Mouse (Mus musculus) midbrain, postnatal 0 days (tissue): ENCODE results near the gene Gm11168. TPM values are rescaled to one million over a fixed set of nuclear protein-coding genes. Genes with fewer than 3 reads are reported as not detected.
A peak's percentile ranks its signal among the peaks of the same experiment; 100 is the strongest.
"Not testable (repeated sequence)": the region's sequence is repeated elsewhere in the genome, so short reads cannot be mapped to it uniquely, and the experiment has no call there.

Experiments used
- ATAC-seq: fragments of 200-750 bp; cut with Nextera tagmentation; 2 replicates; pipeline ENCODE4 v1.8.0; 2017; ENCODE audit warnings: moderate number of reproducible peaks, mild to moderate bottlenecking, moderate TSS enrichment, moderate library complexity; ENCODE audit not compliant: low FRiP score
- DNase-seq: peaks from one replicate; pipeline ENCODE4 v3.0.0-alpha.2; 2015; ENCODE audit warnings: low spot score
- H3K27ac ChIP-seq: fragments of 300-500 bp; sonication (generic); 2 replicates; pipeline ENCODE4 v1.5.1; 2014; ENCODE audit warnings: low read depth, mild to moderate bottlenecking, low read length, mixed read lengths
- H3K27me3 ChIP-seq: fragments of 300-500 bp; sonication (generic); 2 replicates; pipeline ENCODE4 v1.6.1; 2014; ENCODE audit warnings: low read length, control low read depth, mixed read lengths; ENCODE audit not compliant: insufficient read depth
- H3K36me3 ChIP-seq: fragments of 300-500 bp; sonication (generic); 2 replicates; pipeline ENCODE4 v1.6.1; 2014; ENCODE audit warnings: low read length, control low read depth, mixed read lengths; ENCODE audit not compliant: insufficient read depth
- H3K4me1 ChIP-seq: fragments of 300-500 bp; sonication (generic); 2 replicates; pipeline ENCODE4 v1.6.1; 2014; ENCODE audit warnings: mild to moderate bottlenecking, control low read depth, antibody characterized with exemption, low read length, mixed read lengths; ENCODE audit not compliant: insufficient read depth
- H3K4me2 ChIP-seq: fragments of 300-500 bp; sonication (generic); 2 replicates; pipeline ENCODE4 v1.6.1; 2014; ENCODE audit warnings: low read depth, mild to moderate bottlenecking, low read length, mixed read lengths; ENCODE audit not compliant: poor library complexity, severe bottlenecking
- H3K4me3 ChIP-seq: fragments of 300-500 bp; sonication (generic); 2 replicates; pipeline ENCODE4 v1.5.1; 2014; ENCODE audit warnings: low read depth, mild to moderate bottlenecking, low read length, moderate library complexity
- H3K9ac ChIP-seq: fragments of 300-500 bp; sonication (generic); replicated peaks from 2 replicates; pipeline ENCODE4 v1.6.1; 2014; ENCODE audit warnings: mild to moderate bottlenecking, low read length, moderate library complexity, mixed read lengths; ENCODE audit not compliant: poor library complexity, severe bottlenecking
- H3K9me3 ChIP-seq: fragments of 300-500 bp; sonication (generic); 2 replicates; pipeline ENCODE4 v1.6.1; 2016; ENCODE audit warnings: low read length, control low read depth
- WGBS: fragments of 180-500 bp; shearing (Covaris S2); extraction: QIAGEN DNeasy Blood & Tissue Kit; methylation state at CpG from one replicate; pipeline ENCODE4 v1.1.7; 2014; 5-methylcytosine and 5-hydroxymethylcytosine counted together
- microRNA-seq: library from miRNA; unstranded; fragments of <30 nt; microRNA quantifications from one replicate; pipeline ENCODE4, GENCODE M21; 2016; ENCODE audit warnings: borderline number of aligned reads
- polyA plus RNA-seq: library from polyadenylated mRNA; unstranded; fragments of >200 nt; fragmentation: Nextera tagmentation; extraction: Ambion mirVana; gene quantifications from 2 replicates; pipeline ENCODE4 v1.2.1, GENCODE M21; 2015
- total RNA-seq: library from RNA; depleted of rRNA; stranded (reverse); fragments of >200 nt; gene quantifications from 2 replicates; pipeline ENCODE4 v1.2.3, GENCODE M21; 2014; rRNA removed

The Gm11168 gene
- total and polyA plus RNA-seq, 2 experiments from 2014 or later, result not detected

DNA sequence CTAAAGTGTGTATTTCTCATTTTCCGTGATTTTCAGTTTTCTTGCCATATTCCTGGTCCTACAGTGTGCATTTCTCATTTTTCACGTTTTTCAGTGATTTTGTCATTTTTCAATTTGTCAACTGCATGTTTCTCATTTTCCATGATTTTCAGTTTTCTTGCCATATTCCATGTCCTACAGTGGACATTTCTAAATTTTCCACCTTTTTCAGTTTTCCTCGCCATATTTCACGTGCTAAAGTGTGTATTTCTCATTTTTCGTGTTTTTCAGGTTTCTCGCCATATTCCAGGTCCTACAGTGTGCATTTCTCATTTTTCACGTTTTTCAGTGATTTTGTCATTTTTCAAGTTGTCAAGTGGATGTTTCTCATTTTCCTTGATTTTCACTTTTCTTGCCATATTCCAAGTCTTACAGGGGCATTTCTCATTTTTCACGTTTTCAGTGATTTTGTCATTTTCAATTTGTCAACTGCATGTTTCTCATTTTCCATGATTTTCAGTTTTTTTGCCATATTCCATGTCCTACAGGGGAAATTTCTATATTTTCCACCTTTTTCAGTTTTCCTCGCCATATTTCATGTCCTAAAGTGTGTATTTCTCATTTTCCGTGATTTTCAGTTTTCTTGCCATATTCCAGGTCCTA lies 27.7 kb downstream of the Gm11168 start:
- not testable (repeated sequence) for H3K27ac ChIP-seq, H3K4me3 ChIP-seq, H3K4me1 ChIP-seq, H3K9me3 ChIP-seq, H3K4me2 ChIP-seq, H3K9ac ChIP-seq, H3K36me3 ChIP-seq, H3K27me3 ChIP-seq
- WGBS, result 70% methylated on average over 2 of the region's 10 CpGs
- ATAC-seq (0 out of 2 replicates have a peak, but pooled peaks have one; percentile 48), DNase-seq (peak; percentile 94)

DNA sequence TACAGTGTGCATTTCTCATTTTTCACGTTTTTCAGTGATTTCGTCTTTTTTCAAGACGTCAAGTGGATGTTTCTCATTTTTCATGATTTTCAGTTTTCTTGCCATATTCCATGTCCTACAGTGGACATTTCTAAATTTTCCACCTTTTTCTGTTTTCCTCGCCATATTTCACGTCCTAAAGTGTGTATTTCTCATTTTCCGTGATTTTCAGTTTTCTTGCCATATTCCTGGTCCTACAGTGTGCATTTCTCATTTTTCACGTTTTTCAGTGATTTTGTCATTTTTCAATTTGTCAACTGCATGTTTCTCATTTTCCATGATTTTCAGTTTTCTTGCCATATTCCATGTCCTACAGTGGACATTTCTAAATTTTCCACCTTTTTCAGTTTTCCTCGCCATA lies 31.2 kb downstream of the Gm11168 start, which contains the start of gene Gm17535:
Gene Gm17535 (plus strand): TSS at position 301 of the 400 bp plus-strand sequence.
- not testable (repeated sequence) for ATAC-seq, H3K9me3 ChIP-seq, DNase-seq, H3K27ac ChIP-seq, H3K36me3 ChIP-seq, H3K9ac ChIP-seq, H3K27me3 ChIP-seq, H3K4me3 ChIP-seq, H3K4me2 ChIP-seq, H3K4me1 ChIP-seq
- no CpG with 5 or more reads among the region's 8 CpGs for WGBS

GRCm38 (mm10) chr9:3036577-3036976 lies 33.4 kb downstream of the Gm11168 start, which contains the start of gene Gm10715:
Gene Gm10715, plus strand, starts transcription at chr9:3036877.
- not testable (repeated sequence) for DNase-seq, H3K4me3 ChIP-seq, H3K27ac ChIP-seq, H3K4me2 ChIP-seq, ATAC-seq, H3K27me3 ChIP-seq, H3K9me3 ChIP-seq, H3K36me3 ChIP-seq, H3K9ac ChIP-seq, H3K4me1 ChIP-seq
- WGBS, result 79% methylated on average over 6 of the region's 8 CpGs

GRCm38 (mm10) chr9:3038161-3038560 lies 35.0 kb downstream of the Gm11168 start:
- H3K36me3 ChIP-seq, H3K9me3 ChIP-seq, H3K27ac ChIP-seq, H3K4me1 ChIP-seq, H3K4me2 ChIP-seq, H3K4me3 ChIP-seq, H3K27me3 ChIP-seq, H3K9ac ChIP-seq, ATAC-seq, DNase-seq: not testable (repeated sequence)
- 63% methylated on average over 4 of the region's 4 CpGs for WGBS

Small RNA genes lying within 50 kb of the gene (microRNA-seq; reads per million reads assigned to microRNA genes)
- gene Mir101c, result not detected

Other genes with a start within 250 kb of the Gm11168 start
- not detected in 2 replicates for gene Gm10722, start 2.4 kb upstream of the Gm11168 start, total RNA-seq
- gene Gm10722, start 2.4 kb upstream of the Gm11168 start, polyA plus RNA-seq, result not detected in 2 replicates
- gene Gm10721, start 9.8 kb downstream of the Gm11168 start, total RNA-seq, result not detected in 2 replicates
- gene Gm10721, start 9.8 kb downstream of the Gm11168 start, polyA plus RNA-seq, result not detected in 2 replicates
- gene Gm10720, start 12.3 kb downstream of the Gm11168 start, total RNA-seq, result not detected in 2 replicates
- gene Gm10720, start 12.3 kb downstream of the Gm11168 start, polyA plus RNA-seq, result not detected in 2 replicates
- gene Gm10719, start 14.1 kb downstream of the Gm11168 start, total RNA-seq, result 2.1 TPM in 1 of 2 replicates, not detected in the other
- gene Gm10719, start 14.1 kb downstream of the Gm11168 start, polyA plus RNA-seq, result 0.27 TPM in 1 of 2 replicates, not detected in the other
- gene Gm10718, start 20.2 kb downstream of the Gm11168 start, total RNA-seq, result 1.2 TPM in 1 of 2 replicates, not detected in the other
- gene Gm10718, start 20.2 kb downstream of the Gm11168 start, polyA plus RNA-seq, result 0.27 TPM in 1 of 2 replicates, not detected in the other
- not detected in 2 replicates for gene Gm10717, start 22.1 kb downstream of the Gm11168 start, total RNA-seq
- 0.56 TPM in 1 of 2 replicates, not detected in the other for gene Gm10717, start 22.1 kb downstream of the Gm11168 start, polyA plus RNA-seq
- not detected in 2 replicates for gene Gm17535, start 31.3 kb downstream of the Gm11168 start, total RNA-seq
- gene Gm17535, start 31.3 kb downstream of the Gm11168 start, polyA plus RNA-seq, result not detected in 2 replicates
- not detected in 2 replicates for gene Gm10715, start 33.5 kb downstream of the Gm11168 start, total RNA-seq
- gene Gm10715, start 33.5 kb downstream of the Gm11168 start, polyA plus RNA-seq, result not detected in 2 replicates